Mouse (Mus musculus): ENCODE data around the gene Lrig1.
"Not testable (repeated sequence)": the region's sequence is repeated elsewhere in the genome, so short reads cannot be mapped to it uniquely, and the experiment has no call there.

Lrig1 gene

DNA sequence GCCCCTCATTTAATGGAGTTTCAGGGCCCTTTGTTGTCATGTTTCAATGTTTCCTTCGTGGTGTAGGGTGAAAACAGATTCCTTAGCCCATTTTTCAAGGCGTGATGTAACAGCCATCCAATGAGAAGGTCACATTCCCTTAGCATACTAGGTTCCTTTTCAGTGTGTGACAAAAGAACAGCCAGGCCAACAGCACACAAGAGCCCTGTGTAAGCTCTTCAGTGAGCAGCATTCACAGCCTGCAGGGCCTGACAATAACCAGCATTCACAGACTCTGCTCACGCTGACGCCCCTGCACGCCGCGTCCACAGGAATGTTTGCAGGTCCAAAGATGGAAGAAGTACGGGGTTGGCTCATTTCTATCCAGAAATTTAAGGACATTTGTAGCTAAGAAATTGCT lies 122.0 kb downstream of the Lrig1 start:
- no peak for DNase-seq (ENCODE audit: low read depth, low spot score)

DNA sequence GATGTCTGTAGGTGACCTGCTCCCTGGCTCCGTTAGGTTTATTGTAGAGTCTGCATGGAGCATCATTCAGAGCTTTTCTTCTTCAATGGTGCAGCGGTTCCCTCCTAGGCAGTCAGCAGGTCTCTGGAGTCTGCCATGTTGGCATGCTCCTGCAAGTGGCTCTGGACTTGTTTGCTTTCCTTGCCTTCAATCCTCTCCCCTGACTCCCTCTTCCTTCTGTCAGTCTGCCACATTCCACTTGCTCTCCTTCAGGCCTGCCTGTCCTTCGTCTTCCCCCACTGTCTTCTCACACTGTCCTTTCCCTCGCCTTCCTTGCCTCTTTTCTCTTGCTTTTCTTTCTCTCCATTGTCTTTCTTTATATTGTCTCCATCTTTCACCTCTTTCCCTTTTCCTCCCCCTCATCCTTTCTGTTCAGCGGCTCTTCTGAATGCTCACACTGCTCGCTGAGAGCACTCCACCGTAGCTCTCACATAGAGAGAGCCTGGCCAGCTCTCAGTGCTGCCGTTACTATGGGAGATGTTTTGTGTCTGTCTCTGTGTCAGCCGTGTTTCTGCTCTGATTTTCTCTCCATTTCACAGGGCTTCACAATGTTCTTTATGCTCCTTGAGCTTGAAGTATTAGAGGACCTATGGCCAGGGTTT lies 124.3 kb downstream of the Lrig1 start:
- DNase-seq (ENCODE audit: low read depth, low spot score): no peak

GRCm38 (mm10) chr6:94568040-94568439 lies 131.9 kb downstream of the Lrig1 start:
- DNase-seq (ENCODE audit: low read depth, low spot score): no peak

DNA sequence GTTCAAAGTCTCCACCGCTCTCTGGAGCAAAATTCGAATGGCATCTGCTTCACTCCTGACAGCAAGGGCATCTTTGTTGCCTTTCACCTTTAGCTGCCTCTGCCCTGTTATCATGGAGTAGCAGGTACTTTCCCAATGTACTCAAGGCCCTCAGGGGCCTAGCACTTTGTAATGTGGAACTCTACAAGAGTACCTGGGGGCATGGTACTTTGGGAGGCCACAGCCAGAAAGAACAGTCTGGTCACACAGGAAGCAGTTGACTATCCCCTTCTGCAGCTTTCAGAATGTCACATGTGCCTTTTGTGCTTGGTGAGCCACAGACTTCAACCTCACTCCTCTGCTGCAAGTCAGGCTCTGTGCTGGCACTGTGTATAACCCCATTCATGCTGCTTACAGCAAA lies 134.2 kb downstream of the Lrig1 start:
- no peak for DNase-seq (ENCODE audit: low read depth, low spot score)

DNA sequence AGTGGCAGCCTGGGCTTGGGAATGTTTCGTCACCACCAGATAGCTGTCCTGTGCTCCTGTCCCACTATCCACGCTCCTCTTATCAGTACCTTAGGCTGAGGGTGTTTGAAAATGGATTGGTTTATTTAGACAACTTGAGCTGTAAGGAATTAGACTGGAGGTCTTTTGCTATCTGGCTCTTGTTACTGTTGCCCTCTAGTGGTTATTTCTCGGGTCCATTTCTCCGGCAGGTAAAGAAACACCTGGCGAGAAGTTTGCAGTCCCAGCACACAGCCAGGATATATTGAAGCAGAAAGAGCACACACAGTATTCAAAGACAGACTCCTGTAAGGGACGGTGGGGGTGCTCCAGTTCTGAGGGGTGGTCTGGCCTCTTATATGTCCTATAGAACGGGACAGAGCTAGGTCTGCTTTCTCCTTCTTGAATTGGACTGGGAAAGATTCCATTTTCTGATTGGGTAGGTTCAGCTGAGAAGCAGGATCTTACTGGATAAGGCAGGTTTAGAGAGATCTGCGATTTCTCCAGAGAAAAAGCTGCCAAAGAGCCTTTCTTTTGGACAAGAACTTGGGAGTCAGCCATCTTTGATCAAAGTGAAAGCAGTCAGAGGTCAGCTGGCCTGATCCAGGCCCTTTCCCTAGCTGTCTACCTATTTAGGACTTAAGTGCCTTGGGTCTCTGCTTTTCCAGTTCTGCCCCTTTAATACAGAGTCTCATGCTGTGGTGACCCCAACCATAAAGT lies 136.6 kb downstream of the Lrig1 start:
- no peak for DNase-seq (ENCODE audit: low read depth, low spot score)

DNA sequence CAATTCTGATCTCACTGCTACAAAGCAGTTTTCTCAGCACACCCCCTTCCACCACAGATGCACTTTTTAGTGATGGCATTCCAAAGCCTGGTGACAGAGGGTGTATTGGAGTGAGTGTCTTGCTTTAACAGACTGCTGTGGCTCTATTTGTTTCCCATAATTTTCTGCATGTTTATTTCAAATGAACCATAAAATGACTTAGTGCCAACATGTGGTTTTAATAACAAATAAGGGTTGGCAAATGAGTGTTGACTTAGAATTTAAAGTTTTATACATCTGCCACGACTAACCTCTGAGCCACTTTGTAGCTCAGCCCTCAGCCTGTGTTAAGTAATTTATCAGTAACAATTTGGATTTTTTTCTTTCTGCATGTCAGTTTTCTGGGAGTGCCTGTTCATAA lies 138.6 kb downstream of the Lrig1 start:
- no peak for DNase-seq (ENCODE audit: low read depth, low spot score)

GRCm38 (mm10) chr6:94560896-94561295 lies 139.1 kb downstream of the Lrig1 start:
- DNase-seq (ENCODE audit: low read depth, low spot score): no peak

- DNase-seq (ENCODE audit: low read depth, low spot score): not testable (repeated sequence)
These were observed 141.4 kb downstream of the Lrig1 start for GRCm38 (mm10) chr6:94558603-94559002.

Data from CD4-positive helper T cell, adult 2 months (primary cell).